Mouse (Mus musculus): ENCODE results near the gene Sbk2. TPM values are rescaled to one million over a fixed set of nuclear protein-coding genes. Genes with fewer than 3 reads are reported as not detected.

The Sbk2 gene
- polyA plus RNA-seq, 1 experiment from 2014 or later: 0.19 TPM

DNA sequence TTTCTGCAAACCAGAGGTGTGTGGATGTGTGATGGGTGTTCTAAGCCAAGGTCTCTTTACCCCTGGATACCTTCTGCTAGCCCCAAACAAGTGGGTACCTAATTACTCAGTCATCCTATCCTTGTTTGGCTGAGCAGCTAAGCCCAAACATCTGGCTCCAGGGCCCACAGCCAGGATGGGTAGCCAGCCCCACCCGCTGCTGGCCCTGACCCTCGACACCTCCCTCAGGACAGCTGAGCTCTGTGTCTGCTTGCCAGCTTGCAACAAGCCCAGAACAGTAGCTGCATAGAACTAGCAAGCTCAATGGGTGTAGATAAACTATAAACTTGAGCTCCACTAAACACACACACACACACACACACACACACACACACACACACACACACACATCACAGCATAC, 16.4 kb downstream of the Sbk2 start:
- H3K27ac ChIP-seq: no peak overlapping the region
- H3K36me3 ChIP-seq: no peaks in the 10 kb centered on the region
- H3K4me2 ChIP-seq: no peak overlapping the region
- H3K9ac ChIP-seq: no peak overlapping the region
- H3K4me3 ChIP-seq (replicated peaks): no peak overlapping the region
- 39% methylated on average over 2 of the region's 2 CpGs for WGBS
- H3K9me3 ChIP-seq (replicated peaks): no peaks in the 10 kb centered on the region
- no peak for ATAC-seq (replicated peaks; ENCODE audit: low FRiP score)
- H3K27me3 ChIP-seq: no peaks in the 10 kb centered on the region
- peaks cover 4% of the 10 kb centered on the region; the same call in 1 of the 2 replicates for H3K4me1 ChIP-seq

DNA sequence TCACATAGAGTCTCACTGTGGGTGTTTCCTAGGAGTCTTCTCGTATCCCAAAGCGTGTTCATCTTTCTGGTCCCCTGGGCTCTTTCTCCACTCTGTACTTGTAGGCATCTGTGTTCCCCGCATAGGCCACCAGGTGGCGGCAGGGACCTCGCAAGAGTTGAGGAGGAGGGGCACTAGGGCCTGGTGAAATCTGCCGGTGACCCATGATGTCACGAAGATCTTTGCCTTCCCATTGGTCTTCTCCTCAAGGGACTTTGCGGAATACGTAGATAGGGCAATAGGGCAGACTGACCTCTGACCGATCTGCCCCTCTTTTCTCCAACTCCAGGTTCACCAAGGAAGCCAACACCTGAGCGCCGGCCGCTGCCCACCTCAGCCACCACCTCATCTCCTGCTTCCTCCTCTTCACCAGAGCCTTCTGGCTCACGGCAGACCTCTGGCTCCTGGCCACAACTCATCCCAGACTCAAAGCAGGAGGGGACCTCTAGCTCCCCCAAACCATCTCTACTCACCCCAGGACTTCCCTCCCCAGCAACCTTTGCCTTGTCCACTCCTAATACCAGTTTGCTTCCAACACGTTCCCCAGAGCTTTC, 20.9 kb downstream of the Sbk2 start:
- H3K4me2 ChIP-seq: peak overlapping the region; percentile 59
- no peak overlapping the region for H3K27ac ChIP-seq
- peak overlapping the region; percentile 31 for H3K4me3 ChIP-seq (replicated peaks)
- H3K9me3 ChIP-seq (replicated peaks): no peaks in the 10 kb centered on the region
- 19% methylated on average over 15 of the region's 15 CpGs for WGBS
- H3K9ac ChIP-seq: no peak overlapping the region
- no peaks in the 10 kb centered on the region for H3K36me3 ChIP-seq
- H3K4me1 ChIP-seq: peaks cover 4% of the 10 kb centered on the region; the same call in 1 of the 2 replicates
- H3K27me3 ChIP-seq: no peaks in the 10 kb centered on the region
- peak; percentile 80 for ATAC-seq (replicated peaks; ENCODE audit: low FRiP score)

DNA sequence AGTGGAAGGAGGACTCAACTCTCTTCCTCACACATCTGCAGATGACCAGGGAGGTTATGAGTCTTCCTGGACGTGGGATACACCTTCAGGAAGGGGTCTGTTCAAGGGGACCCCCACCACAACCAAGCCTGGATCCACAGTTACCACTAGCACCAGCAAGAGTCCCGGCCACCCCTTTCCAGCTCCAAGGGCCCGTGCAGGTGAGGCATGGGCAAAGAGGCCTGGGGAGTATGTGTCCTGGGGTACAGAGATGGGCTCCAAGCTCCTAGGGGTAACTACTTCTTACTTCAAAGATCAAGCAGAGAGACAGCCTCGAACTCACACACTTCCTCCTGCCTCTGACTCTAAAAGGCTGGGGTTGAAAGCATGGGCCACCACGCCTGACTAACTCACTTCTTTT, 21.5 kb downstream of the Sbk2 start:
- ATAC-seq (replicated peaks; ENCODE audit: low FRiP score): no peak
- H3K4me3 ChIP-seq (replicated peaks): no peak overlapping the region
- no peak overlapping the region for H3K9ac ChIP-seq
- H3K27ac ChIP-seq: no peak overlapping the region
- no peaks in the 10 kb centered on the region for H3K9me3 ChIP-seq (replicated peaks)
- peaks cover 4% of the 10 kb centered on the region; the same call in 1 of the 2 replicates for H3K4me1 ChIP-seq
- no peaks in the 10 kb centered on the region for H3K27me3 ChIP-seq
- no peak overlapping the region for H3K4me2 ChIP-seq
- no peaks in the 10 kb centered on the region for H3K36me3 ChIP-seq
- 56% methylated on average over 5 of the region's 5 CpGs for WGBS

DNA sequence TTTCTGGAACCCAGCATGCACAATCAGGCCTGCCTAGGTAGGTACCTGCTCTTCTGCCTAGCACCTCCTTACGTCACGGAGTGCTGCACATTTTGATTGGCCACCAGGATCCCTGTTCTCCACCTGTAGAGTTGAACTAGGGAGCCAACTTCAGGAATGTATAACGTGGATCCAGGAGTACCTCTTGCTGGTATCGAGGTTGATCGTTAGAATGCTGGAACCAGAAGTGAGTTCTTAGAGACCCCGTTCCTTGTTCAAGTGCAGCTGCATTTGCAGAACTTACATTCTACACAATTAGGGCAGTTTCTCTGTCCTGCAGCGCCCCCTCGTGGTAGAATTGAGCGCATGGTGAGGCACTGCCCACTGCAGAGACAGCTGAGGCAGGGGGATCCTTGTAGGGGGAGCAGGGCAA, 24.1 kb downstream of the Sbk2 start:
- H3K27ac ChIP-seq: no peak overlapping the region
- peak; percentile 59 for ATAC-seq (replicated peaks; ENCODE audit: low FRiP score)
- H3K4me2 ChIP-seq: no peak overlapping the region
- no peaks in the 10 kb centered on the region for H3K9me3 ChIP-seq (replicated peaks)
- H3K27me3 ChIP-seq: no peaks in the 10 kb centered on the region
- peaks cover 4% of the 10 kb centered on the region; the same call in 1 of the 2 replicates for H3K4me1 ChIP-seq
- 19% methylated on average over 9 of the region's 9 CpGs for WGBS
- no peaks in the 10 kb centered on the region for H3K36me3 ChIP-seq
- no peak overlapping the region for H3K4me3 ChIP-seq (replicated peaks)
- H3K9ac ChIP-seq: no peak overlapping the region

DNA sequence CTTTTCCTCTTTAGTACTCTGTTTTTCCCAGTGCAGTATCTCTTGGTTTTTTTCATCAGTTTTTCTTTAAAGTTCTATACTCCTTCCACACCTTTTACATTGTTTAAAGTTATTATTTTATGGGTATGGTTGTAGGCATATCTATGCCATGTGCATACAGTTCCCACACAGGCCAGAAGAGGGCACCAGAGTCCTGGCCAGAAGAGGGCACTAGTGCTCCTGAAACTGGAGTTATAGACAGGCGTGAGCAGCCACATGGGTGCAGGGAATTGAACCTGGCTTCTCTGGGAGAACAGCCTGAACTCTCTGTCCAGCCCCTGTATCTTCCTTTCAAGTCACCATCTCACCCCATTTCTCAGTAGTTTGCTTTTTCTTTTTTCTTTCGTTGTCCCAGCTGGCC, 25.8 kb downstream of the Sbk2 start:
- no peak overlapping the region for H3K27ac ChIP-seq
- H3K4me2 ChIP-seq: no peak overlapping the region
- WGBS: 49% methylated on average over 2 of the region's 2 CpGs
- no peak for ATAC-seq (replicated peaks; ENCODE audit: low FRiP score)
- peaks cover 2% of the 10 kb centered on the region; the same call in 1 of the 2 replicates for H3K4me1 ChIP-seq
- H3K9me3 ChIP-seq (replicated peaks): 0 out of 2 replicates have a peak, but pooled peaks cover 3% of the 10 kb centered on the region
- H3K27me3 ChIP-seq: no peaks in the 10 kb centered on the region
- H3K36me3 ChIP-seq: no peaks in the 10 kb centered on the region
- no peak overlapping the region for H3K9ac ChIP-seq
- H3K4me3 ChIP-seq (replicated peaks): no peak overlapping the region

DNA sequence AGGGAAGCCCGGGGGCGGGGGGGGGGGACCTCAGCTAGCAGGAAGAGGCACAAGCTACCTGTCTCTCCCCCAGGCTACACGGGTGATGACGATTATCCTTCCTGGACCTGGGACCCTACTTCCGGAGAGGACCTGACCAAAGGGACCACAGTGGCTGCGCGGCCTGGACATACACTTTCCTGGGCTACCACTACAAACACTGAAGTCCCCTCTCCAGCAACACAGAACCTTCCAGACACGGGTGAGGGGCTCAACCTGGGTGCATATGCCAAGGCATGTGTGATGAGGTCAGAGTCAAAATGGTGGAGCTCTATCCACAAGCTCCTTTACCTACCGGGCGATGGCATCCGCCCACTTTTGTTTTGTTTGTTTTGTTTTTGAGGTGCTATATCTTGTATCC, 26.8 kb downstream of the Sbk2 start:
- ATAC-seq (replicated peaks; ENCODE audit: low FRiP score): no peak

DNA sequence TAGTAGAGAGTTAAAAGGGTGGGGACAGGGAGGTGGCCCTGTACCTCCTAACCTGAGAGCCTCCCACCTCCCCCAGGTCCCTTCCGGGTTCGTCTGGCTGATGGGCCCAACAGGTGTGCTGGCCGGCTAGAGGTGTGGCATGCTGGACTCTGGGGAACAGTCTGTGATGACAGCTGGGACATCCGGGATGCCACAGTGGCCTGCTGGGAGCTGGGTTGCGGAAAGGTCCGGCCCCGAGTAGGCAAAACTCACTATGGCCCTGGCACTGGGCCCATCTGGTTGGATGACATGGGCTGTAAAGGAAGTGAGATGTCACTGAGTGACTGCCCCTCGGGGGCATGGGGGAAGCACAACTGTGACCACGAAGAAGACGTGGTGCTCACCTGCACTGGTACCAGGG, 27.4 kb downstream of the Sbk2 start:
- H3K4me2 ChIP-seq: no peak overlapping the region
- no peaks in the 10 kb centered on the region for H3K36me3 ChIP-seq
- H3K4me3 ChIP-seq (replicated peaks): no peak overlapping the region
- H3K9ac ChIP-seq: no peak overlapping the region
- no peaks in the 10 kb centered on the region for H3K27me3 ChIP-seq
- H3K27ac ChIP-seq: no peak overlapping the region
- H3K9me3 ChIP-seq (replicated peaks): 0 out of 2 replicates have a peak, but pooled peaks cover 3% of the 10 kb centered on the region
- WGBS: 72% methylated on average over 10 of the region's 10 CpGs
- ATAC-seq (replicated peaks; ENCODE audit: low FRiP score): no peak
- H3K4me1 ChIP-seq: no peaks in the 10 kb centered on the region

More for the DNA sequence above, 26.8 kb downstream of the Sbk2 start:
- no peaks in the 10 kb centered on the region for H3K27me3 ChIP-seq
- H3K27ac ChIP-seq: no peak overlapping the region
- H3K4me2 ChIP-seq: no peak overlapping the region
- 0 out of 2 replicates have a peak, but pooled peaks cover 3% of the 10 kb centered on the region for H3K9me3 ChIP-seq (replicated peaks)
- no peaks in the 10 kb centered on the region for H3K36me3 ChIP-seq
- no peaks in the 10 kb centered on the region for H3K4me1 ChIP-seq
- 69% methylated on average over 11 of the region's 11 CpGs for WGBS
- H3K9ac ChIP-seq: no peak overlapping the region
- H3K4me3 ChIP-seq (replicated peaks): no peak overlapping the region

DNA sequence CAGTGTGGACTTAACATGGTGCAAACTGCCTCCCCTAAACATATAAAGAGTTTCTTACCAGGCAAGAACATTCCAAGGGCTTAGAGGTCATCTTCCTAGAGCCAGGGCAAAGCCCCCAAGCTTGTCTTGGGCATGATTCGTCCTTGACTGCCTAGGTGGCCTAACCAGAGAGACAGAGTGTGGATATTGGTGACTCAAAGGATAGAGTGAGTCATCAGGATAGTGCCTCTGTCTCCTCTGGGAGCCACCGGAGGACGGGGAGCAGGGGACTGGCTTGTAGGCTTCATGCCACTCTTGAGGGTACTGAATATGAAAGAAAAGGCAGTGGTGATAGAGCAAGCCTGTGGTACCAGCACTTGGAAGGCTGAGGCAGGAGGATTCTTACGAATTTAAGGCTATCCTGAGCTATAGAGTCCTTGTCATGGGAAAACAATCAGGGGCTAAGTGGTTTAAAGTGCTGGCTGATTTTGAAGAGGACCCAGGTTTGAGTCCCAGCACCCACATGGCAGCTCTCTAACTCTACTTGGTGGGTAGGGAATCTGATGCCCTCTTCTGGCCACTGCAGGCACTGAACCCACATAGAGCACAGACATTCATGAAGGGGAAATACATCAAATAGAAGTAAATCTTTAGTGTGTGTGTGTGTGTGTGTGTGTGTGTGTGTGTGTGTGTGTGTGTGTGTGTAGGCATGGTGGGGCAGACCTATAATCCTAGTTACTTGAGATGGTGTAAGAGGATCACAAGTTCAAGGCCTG, 29.9 kb downstream of the Sbk2 start:
- 79% methylated on average over 4 of the region's 4 CpGs for WGBS

DNA sequence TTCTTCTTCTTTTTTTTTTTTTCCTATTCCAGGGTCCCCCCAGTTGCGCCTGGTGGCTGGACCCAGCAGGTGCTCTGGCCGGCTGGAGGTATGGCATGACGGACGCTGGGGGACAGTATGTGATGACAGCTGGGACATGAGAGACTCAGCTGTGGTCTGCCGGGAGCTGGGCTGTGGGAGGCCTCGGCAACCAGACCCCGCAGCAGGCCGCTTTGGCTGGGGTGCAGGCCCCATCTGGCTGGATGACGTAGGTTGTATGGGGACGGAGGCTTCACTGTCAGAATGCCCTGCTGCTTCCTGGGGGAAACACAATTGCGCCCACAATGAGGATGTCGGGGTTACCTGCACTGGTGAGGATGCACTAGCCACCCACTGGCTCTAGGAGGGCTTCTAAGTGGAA, 31.1 kb downstream of the Sbk2 start:
- Histone ChIP-seq H3K36me3 (no peaks in the 10 kb centered on the region), H3K9ac (no peak overlapping the region), H3K9me3 (replicated peaks) (0 out of 2 replicates have a peak, but pooled peaks cover 3% of the 10 kb centered on the region), H3K27me3 (no peaks in the 10 kb centered on the region), H3K4me1 (peaks cover 3% of the 10 kb centered on the region; the same call in 1 of the 2 replicates), H3K4me2 (no peak overlapping the region), H3K4me3 (replicated peaks) (no peak overlapping the region), H3K27ac (no peak overlapping the region)
- ATAC-seq (replicated peaks; ENCODE audit: low FRiP score): no peak
- WGBS: 80% methylated on average over 12 of the region's 12 CpGs

More for the DNA sequence above, 29.9 kb downstream of the Sbk2 start:
- no peak overlapping the region for H3K9ac ChIP-seq
- no peak for ATAC-seq (replicated peaks; ENCODE audit: low FRiP score)
- H3K27me3 ChIP-seq: no peaks in the 10 kb centered on the region
- no peaks in the 10 kb centered on the region for H3K36me3 ChIP-seq
- H3K27ac ChIP-seq: no peak overlapping the region
- H3K9me3 ChIP-seq (replicated peaks): 0 out of 2 replicates have a peak, but pooled peaks cover 3% of the 10 kb centered on the region
- H3K4me3 ChIP-seq (replicated peaks): no peak overlapping the region
- H3K4me1 ChIP-seq: no peaks in the 10 kb centered on the region
- H3K4me2 ChIP-seq: no peak overlapping the region

DNA sequence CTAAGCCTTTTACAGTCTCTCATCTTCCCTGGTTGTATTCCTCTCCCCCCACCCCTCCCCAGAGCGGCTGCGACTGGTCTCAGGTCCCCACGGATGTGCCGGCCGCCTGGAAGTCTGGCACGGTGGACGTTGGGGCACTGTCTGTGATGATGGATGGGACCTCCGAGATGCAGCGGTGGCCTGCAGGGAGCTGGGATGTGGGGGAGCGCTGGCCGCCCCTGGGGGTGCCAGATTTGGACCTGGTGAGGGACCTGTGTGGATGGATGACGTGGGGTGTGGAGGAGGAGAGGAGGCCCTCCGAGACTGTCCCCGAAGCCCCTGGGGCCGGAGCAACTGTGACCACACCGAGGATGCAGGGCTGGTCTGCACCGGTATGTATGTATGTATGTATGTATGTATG, 35.9 kb downstream of the Sbk2 start:
- Histone ChIP-seq H3K27me3 (no peaks in the 10 kb centered on the region), H3K4me1 (peaks cover 47% of the 10 kb centered on the region), H3K9me3 (replicated peaks) (no peaks in the 10 kb centered on the region), H3K36me3 (no peaks in the 10 kb centered on the region), H3K27ac (no peak overlapping the region), H3K9ac (no peak overlapping the region), H3K4me3 (replicated peaks) (peak overlapping the region; percentile 2; the same call in 1 of the 2 replicates), H3K4me2 (peak overlapping the region; percentile 14; the same call in 1 of the 2 replicates)
- 49% methylated on average over 17 of the region's 17 CpGs for WGBS
- no peak for ATAC-seq (replicated peaks; ENCODE audit: low FRiP score)

DNA sequence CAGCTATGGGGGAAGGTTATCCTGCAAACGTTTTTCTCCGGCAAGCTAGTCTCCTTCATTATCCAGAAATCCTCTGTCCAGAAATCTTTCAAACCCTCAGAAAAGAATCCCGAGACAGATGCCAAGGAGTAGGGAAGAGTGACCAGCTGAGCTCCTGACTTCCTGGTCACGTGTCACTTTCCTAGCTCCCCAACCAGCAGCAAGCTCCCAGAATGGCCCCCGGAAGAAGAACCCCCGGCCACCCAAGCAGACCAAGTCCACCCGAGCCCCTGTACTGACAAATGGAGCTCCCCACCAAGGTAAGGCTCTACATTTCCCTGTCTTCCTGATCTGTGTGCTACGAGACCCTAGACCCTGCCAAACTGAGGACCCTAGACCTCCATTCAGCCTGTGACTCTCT, 36.5 kb downstream of the Sbk2 start:
- no peak overlapping the region for H3K9ac ChIP-seq
- no peaks in the 10 kb centered on the region for H3K9me3 ChIP-seq (replicated peaks)
- ATAC-seq (replicated peaks; ENCODE audit: low FRiP score): no peak
- H3K36me3 ChIP-seq: no peaks in the 10 kb centered on the region
- H3K27ac ChIP-seq: peak overlapping the region; percentile 41; the same call in 1 of the 2 replicates
- H3K4me2 ChIP-seq: 0 out of 2 replicates have a peak overlapping the region, but pooled peaks have one; percentile 14
- peak overlapping the region; percentile 2; the same call in 1 of the 2 replicates for H3K4me3 ChIP-seq (replicated peaks)
- 55% methylated on average over 8 of the region's 8 CpGs for WGBS
- no peaks in the 10 kb centered on the region for H3K27me3 ChIP-seq
- H3K4me1 ChIP-seq: peaks cover 54% of the 10 kb centered on the region

DNA sequence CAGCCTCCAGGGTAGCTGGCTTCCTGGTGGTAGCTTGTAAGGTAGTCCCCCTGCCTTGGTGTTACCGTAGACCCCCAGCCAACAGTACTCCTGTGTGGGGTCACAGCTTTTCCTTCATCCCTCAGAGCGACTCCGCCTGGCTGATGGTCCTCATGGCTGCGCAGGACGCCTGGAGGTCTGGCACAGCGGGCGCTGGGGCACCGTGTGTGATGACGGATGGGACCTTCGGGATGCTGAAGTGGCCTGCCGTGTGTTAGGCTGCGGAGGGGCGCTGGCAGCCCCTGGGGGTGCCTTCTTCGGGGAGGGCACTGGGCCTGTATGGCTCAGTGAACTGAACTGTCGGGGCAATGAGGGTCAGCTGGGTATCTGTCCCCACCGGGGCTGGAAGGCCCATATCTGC, 37.4 kb downstream of the Sbk2 start:
- Histone ChIP-seq H3K27ac (peak overlapping the region; percentile 92; the same call in 1 of the 2 replicates), H3K27me3 (no peaks in the 10 kb centered on the region), H3K4me1 (peaks cover 62% of the 10 kb centered on the region), H3K36me3 (no peaks in the 10 kb centered on the region), H3K4me3 (replicated peaks) (no peak overlapping the region), H3K4me2 (0 out of 2 replicates have a peak overlapping the region, but pooled peaks have one; percentile 84), H3K9ac (peak overlapping the region; percentile 19; the same call in 1 of the 2 replicates), H3K9me3 (replicated peaks) (no peaks in the 10 kb centered on the region)
- no peak for ATAC-seq (replicated peaks; ENCODE audit: low FRiP score)
- WGBS: 66% methylated on average over 16 of the region's 16 CpGs
